Mouse (Mus musculus): ENCODE measurements around the gene Tnfaip8l1.

GRCm38 (mm10) chr17:56131814-56132213 lies 30.5 kb upstream of the Tnfaip8l1 start:
- TF ChIP-seq POLR2A (IDR thresholded peaks at IDR 0.05; ENCODE audit: control insufficient read depth, extremely low read depth, insufficient read depth, low read length, poor library complexity) (no peak), CTCF (IDR thresholded peaks at IDR 0.05; ENCODE audit: borderline replicate concordance, control insufficient read depth, extremely low read depth, insufficient read depth, low read length, poor library complexity) (peak; percentile 91)

Measured in thymus, adult 2 months (tissue).